Mouse (Mus musculus) CH12.LX (cell line): ENCODE data around the gene Cmip. TPM values are rescaled to one million over a fixed set of nuclear protein-coding genes. Genes with fewer than 3 reads are reported as not detected.
A peak's percentile ranks its signal among the peaks of the same experiment; 100 is the strongest.

ENCODE experiments used
- DNase-seq: peaks from one replicate; pipeline ENCODE4 v3.0.0-alpha.2; 2013; ENCODE audit errors: extremely low read depth
- H3K27ac ChIP-seq: 2 replicates; pipeline ENCODE4 v1.5.1; 2012; ENCODE audit warnings: low read depth, mild to moderate bottlenecking, control low read depth, moderate library complexity; ENCODE audit not compliant: insufficient read depth
- H3K27me3 ChIP-seq: replicated peaks from 2 replicates; pipeline ENCODE3; 2012; ENCODE audit warnings: inconsistent platforms
- H3K36me3 ChIP-seq, 2 experiments: replicated peaks in 1 of 2; 2 replicates each; pipeline versions ENCODE3 to v1.6.1; 2012; ENCODE audit warnings: inconsistent platforms in 1 of 2, low read length in 1 of 2, mild to moderate bottlenecking in 1 of 2, mixed read lengths in 1 of 2, moderate library complexity in 1 of 2; ENCODE audit not compliant: control insufficient read depth in 1 of 2, insufficient read depth in 1 of 2
- H3K4me1 ChIP-seq, 2 experiments: 2 replicates each; pipeline ENCODE4 v1.6.1; 2012; ENCODE audit warnings: inconsistent platforms in 1 of 2, moderate library complexity in 1 of 2; ENCODE audit not compliant: insufficient read depth in 2 of 2, control insufficient read depth in 1 of 2
- H3K4me2 ChIP-seq: 2 replicates; pipeline ENCODE4 v1.6.1; 2012; ENCODE audit warnings: low read depth, mild to moderate bottlenecking, control low read depth; ENCODE audit not compliant: poor library complexity, insufficient read depth, severe bottlenecking
- H3K4me3 ChIP-seq, 3 experiments: fragments of 150-350 bp in 1 of 3; sonication (generic) in 1 of 3; replicated peaks in 1 of 3; 2 replicates each; pipeline versions ENCODE3 to v1.5.1; 2011 to 2012; ENCODE audit warnings: low read depth in 2 of 3, low read length in 2 of 3, mild to moderate bottlenecking in 2 of 3, moderate library complexity in 2 of 3, control low read depth in 1 of 3, improper control_type of control experiment in 1 of 3, inconsistent platforms in 1 of 3, mixed read lengths in 1 of 3; ENCODE audit not compliant: poor library complexity in 1 of 3
- H3K79me2 ChIP-seq: replicated peaks from 2 replicates; pipeline ENCODE4 v1.6.1; 2012; ENCODE audit warnings: mild to moderate bottlenecking, moderate library complexity; ENCODE audit not compliant: control insufficient read depth, poor library complexity, insufficient read depth, severe bottlenecking; ENCODE audit errors: extremely low read depth
- H3K9ac ChIP-seq: 2 replicates; pipeline ENCODE4 v1.6.1; 2012; ENCODE audit warnings: low read depth, mild to moderate bottlenecking, control low read depth, moderate library complexity; ENCODE audit not compliant: insufficient read depth
- H3K9me3 ChIP-seq: replicated peaks from 2 replicates; pipeline ENCODE3; 2012; ENCODE audit warnings: low read length, inconsistent platforms, mixed read lengths
- BHLHE40 ChIP-seq: IDR thresholded peaks from 2 replicates; pipeline ENCODE4 v1.6.1; 2011; ENCODE audit warnings: mild to moderate bottlenecking, low read depth, low read length, improper control_type of control experiment
- CHD2 ChIP-seq: IDR thresholded peaks from 2 replicates; pipeline ENCODE4 v1.6.1; 2011; ENCODE audit warnings: low read length, improper control_type of control experiment
- CTCF ChIP-seq, 2 experiments: IDR thresholded peaks in 1 of 2; conservative IDR thresholded peaks in 1 of 2; 2 replicates each; pipeline ENCODE4 v1.5.1; 2011 to 2012; ENCODE audit warnings: low read depth in 2 of 2, low read length in 2 of 2, improper control_type of control experiment in 1 of 2, inconsistent platforms in 1 of 2, mild to moderate bottlenecking in 1 of 2, moderate library complexity in 1 of 2
- ELF1 ChIP-seq: IDR thresholded peaks from 2 replicates; pipeline ENCODE4 v1.6.1; 2014; ENCODE audit warnings: low read depth, mild to moderate bottlenecking, inconsistent platforms, low read length, improper control_type of control experiment
- EP300 ChIP-seq: IDR thresholded peaks from 2 replicates; pipeline ENCODE4 v1.6.1; 2011; ENCODE audit warnings: low read length, improper control_type of control experiment
- ETS1 ChIP-seq: conservative IDR thresholded peaks from 2 replicates; pipeline ENCODE4 v1.6.1; 2012; ENCODE audit warnings: low read depth, mild to moderate bottlenecking, inconsistent platforms, low read length, improper control_type of control experiment, moderate library complexity
- HCFC1 ChIP-seq: IDR thresholded peaks from 2 replicates; pipeline ENCODE4 v1.6.1; 2012; ENCODE audit warnings: low read depth, mild to moderate bottlenecking, inconsistent platforms, low read length, improper control_type of control experiment
- IRF4 ChIP-seq: IDR thresholded peaks from 2 replicates; pipeline ENCODE4 v1.6.1; 2014; ENCODE audit warnings: low read depth, mild to moderate bottlenecking, inconsistent platforms, low read length, improper control_type of control experiment
- MAFK ChIP-seq: IDR thresholded peaks from 2 replicates; pipeline ENCODE4 v1.6.1; 2011; ENCODE audit warnings: low read length, improper control_type of control experiment; ENCODE audit not compliant: insufficient replicate concordance
- MAX ChIP-seq: IDR thresholded peaks from 2 replicates; pipeline ENCODE4 v1.6.1; 2011; ENCODE audit warnings: low read length, improper control_type of control experiment
- MAZ ChIP-seq: IDR thresholded peaks from 2 replicates; pipeline ENCODE4 v1.6.1; 2012; ENCODE audit warnings: low read depth, mild to moderate bottlenecking, inconsistent platforms, low read length, improper control_type of control experiment, moderate library complexity
- MEF2A ChIP-seq: IDR thresholded peaks from 2 replicates; pipeline ENCODE4 v1.6.1; 2014; ENCODE audit warnings: low read depth, mild to moderate bottlenecking, inconsistent platforms, low read length, improper control_type of control experiment, borderline replicate concordance
- MXI1 ChIP-seq: IDR thresholded peaks from 2 replicates; pipeline ENCODE4 v1.6.1; 2011; ENCODE audit warnings: mild to moderate bottlenecking, low read depth, low read length, improper control_type of control experiment
- MYC ChIP-seq: IDR thresholded peaks from 2 replicates; pipeline ENCODE4 v1.6.1; 2011; ENCODE audit warnings: low read depth, mild to moderate bottlenecking, improper control_type of control experiment, low read length
- NRF1 ChIP-seq: IDR thresholded peaks from 2 replicates; pipeline ENCODE4 v1.6.1; 2014; ENCODE audit warnings: low read depth, mild to moderate bottlenecking, inconsistent platforms, low read length, improper control_type of control experiment, moderate library complexity
- POLR2A ChIP-seq: IDR thresholded peaks from 2 replicates; pipeline ENCODE4 v1.6.1; 2011; ENCODE audit warnings: low read depth, mild to moderate bottlenecking, improper control_type of control experiment, low read length
- RAD21 ChIP-seq: IDR thresholded peaks from 2 replicates; pipeline ENCODE4 v1.6.1; 2011; ENCODE audit warnings: low read depth, mild to moderate bottlenecking, low read length, improper control_type of control experiment, moderate library complexity
- RCOR1 ChIP-seq: conservative IDR thresholded peaks from 2 replicates; pipeline ENCODE4 v1.6.1; 2012; ENCODE audit warnings: low read depth, mild to moderate bottlenecking, inconsistent platforms, low read length, improper control_type of control experiment
- SMC3 ChIP-seq: IDR thresholded peaks from 2 replicates; pipeline ENCODE4 v1.6.1; 2011; ENCODE audit warnings: low read depth, low read length, improper control_type of control experiment
- TBP ChIP-seq: conservative IDR thresholded peaks from 2 replicates; pipeline ENCODE4 v1.6.1; 2011; ENCODE audit warnings: low read depth, low read length, improper control_type of control experiment
- TCF12 ChIP-seq: IDR thresholded peaks from 2 replicates; pipeline ENCODE4 v1.6.1; 2014; ENCODE audit warnings: low read depth, mild to moderate bottlenecking, inconsistent platforms, low read length, improper control_type of control experiment
- UBTF ChIP-seq: IDR thresholded peaks from 2 replicates; pipeline ENCODE4 v1.6.1; 2012; ENCODE audit warnings: low read depth, mild to moderate bottlenecking, inconsistent platforms, low read length, improper control_type of control experiment, moderate library complexity
- ZC3H11A ChIP-seq: IDR thresholded peaks from 2 replicates; pipeline ENCODE4 v1.6.1; 2012; ENCODE audit warnings: low read depth, mild to moderate bottlenecking, inconsistent platforms, low read length, improper control_type of control experiment
- ZKSCAN1 ChIP-seq: IDR thresholded peaks from 2 replicates; pipeline ENCODE4 v1.6.1; 2012; ENCODE audit warnings: low read depth, inconsistent platforms, low read length, improper control_type of control experiment, borderline replicate concordance
- dilution Hi-C: fragments of 300-500 bp; cut with MboI; formaldehyde crosslinking; loops from 2 replicates; pipeline ENCODE4 v1.14.3; 2020; ENCODE audit warnings: low sequenced_read_pairs; ENCODE audit not compliant: extremely low pct_unique_long_range_greater_than_20kb, extremely low pct_ligation_motif_present
- in situ Hi-C: fragments of 300-500 bp; cut with MboI; formaldehyde crosslinking; loops from 3 replicates; pipeline ENCODE4 v1.14.3; 2019; ENCODE audit warnings: low sequenced_read_pairs, low pct_ligation_motif_present, low pct_unique_long_range_greater_than_20kb, mixed read lengths
- polyA plus RNA-seq: library from polyadenylated mRNA; unstranded; fragments of >175 nt; gene quantifications from 2 replicates; pipeline ENCODE4 v1.2.1, GENCODE M21; 2012; ENCODE audit warnings: low read depth; ENCODE audit not compliant: insufficient read length
- total RNA-seq, 2 experiments: library from RNA; depleted of rRNA; stranded (reverse); fragments of 300-350 nt in 1 of 2; fragments of >200 nt in 1 of 2; gene quantifications; 2 replicates each; pipeline ENCODE4 v1.2.3; 2012 to 2014

The Cmip gene
- total and polyA plus RNA-seq, 3 experiments: 5.2 to 39.0 (median 16.5) TPM

- H3K79me2 ChIP-seq: 0 out of 2 replicates have a peak, but pooled peaks cover 4% of the 10 kb centered on the region
- H3K36me3 ChIP-seq: peaks cover 0 to 48% of the 10 kb centered on the region in 2 experiments
- peaks cover 41 to 94% of the 10 kb centered on the region in 2 experiments for H3K4me1 ChIP-seq
- H3K27ac ChIP-seq: no peak overlapping the region
- peak; percentile 71 for DNase-seq
- TF ChIP-seq ETS1 (peak; percentile 74; the same call in 1 of the 2 replicates), CTCF (conservative IDR thresholded peaks at IDR 0.05 in 1 of 2, IDR thresholded peaks at IDR 0.05 in 1 of 2; ENCODE audit: low read depth in 2 of 2, low read length in 2 of 2) (no peak), MEF2A (peak; percentile 94), MAFK (0 out of 2 replicates have a peak, but pooled peaks have one; percentile 31), RCOR1 (no peak), POLR2A (no peak), RAD21 (no peak; the same call in 1 of the 2 replicates), TCF12 (peak; percentile 41; the same call in 1 of the 2 replicates), SMC3 (0 out of 2 replicates have a peak, but pooled peaks have one; percentile 3), MYC (no peak), NRF1 (no peak), MAZ (peak; percentile 37; the same call in 1 of the 2 replicates), UBTF (0 out of 2 replicates have a peak, but pooled peaks have one; percentile 5), TBP (no peak), ELF1 (peak; percentile 19; the same call in 1 of the 2 replicates), MXI1 (peak; percentile 44; the same call in 1 of the 2 replicates), IRF4 (no peak), HCFC1 (no peak), MAX (no peak), ZKSCAN1 (no peak), BHLHE40 (peak; percentile 66), CHD2 (no peak), ZC3H11A (no peak), EP300 (peak; percentile 64; the same call in 1 of the 2 replicates)
- H3K4me2 ChIP-seq: peak overlapping the region; percentile 10; the same call in 1 of the 2 replicates
- H3K9ac ChIP-seq: no peak overlapping the region
- no peaks in the 10 kb centered on the region for H3K27me3 ChIP-seq
- in situ Hi-C loops (no loop called here), dilution Hi-C loops (no loop called here)
- no peaks in the 10 kb centered on the region for H3K9me3 ChIP-seq
- no peak overlapping the region for H3K4me3 ChIP-seq
Observed at GRCm38 (mm10) chr8:117352098-117352497, 95.2 kb downstream of the Cmip start.
